Mouse (Mus musculus) layer of hippocampus, adult 8-10 months (tissue): ENCODE measurements around the gene H2-Q7. TPM values are rescaled to one million over a fixed set of nuclear protein-coding genes. Genes with fewer than 3 reads are reported as not detected.
A peak's percentile ranks its signal among the peaks of the same experiment; 100 is the strongest.
"Not testable (repeated sequence)": the region's sequence is repeated elsewhere in the genome, so short reads cannot be mapped to it uniquely, and the experiment has no call there.

ENCODE experiments used
- DNase-seq, 2 experiments: peaks; one replicate each; pipeline ENCODE4 v3.0.0; 2022; ENCODE audit warnings: low spot score in 2 of 2
- total RNA-seq, 4 experiments: library from RNA; stranded (reverse); gene quantifications; 2 replicates each; pipeline ENCODE4 v1.2.4; 2022

H2-Q7 gene
- total RNA-seq, 4 experiments from 2014 or later, result 0.41 to 3.2 (median 1.5) TPM

GRCm38 (mm10) chr17:35435577-35435976, 3.4 kb upstream of the H2-Q7 start:
- DNase-seq, result not testable (repeated sequence)

GRCm38 (mm10) chr17:35437386-35437936, 1.5 kb upstream of the H2-Q7 start:
- DNase-seq, result not testable (repeated sequence)

GRCm38 (mm10) chr17:35438395-35438794, 560 bp upstream of the H2-Q7 start:
- not testable (repeated sequence) for DNase-seq

- DNase-seq, result not testable (repeated sequence)
Measured at GRCm38 (mm10) chr17:35439295-35439747, 366 bp downstream of the H2-Q7 start.

- DNase-seq, result not testable (repeated sequence)
Measured at GRCm38 (mm10) chr17:35439925-35440645, 1.1 kb downstream of the H2-Q7 start.

- DNase-seq, result not testable (repeated sequence)
Measured at GRCm38 (mm10) chr17:35442376-35442775, 3.4 kb downstream of the H2-Q7 start.

- DNase-seq, result not testable (repeated sequence)
Measured at GRCm38 (mm10) chr17:35444510-35444909, 5.6 kb downstream of the H2-Q7 start.

- DNase-seq, result not testable (repeated sequence)
Measured at GRCm38 (mm10) chr17:35458247-35458646, 19.3 kb downstream of the H2-Q7 start.

GRCm38 (mm10) chr17:35460513-35461341, 21.8 kb downstream of the H2-Q7 start:
- not testable (repeated sequence) for DNase-seq

GRCm38 (mm10) chr17:35465651-35466050, 26.7 kb downstream of the H2-Q7 start:
- DNase-seq, result not testable (repeated sequence)

- DNase-seq, result not testable (repeated sequence)
Measured at GRCm38 (mm10) chr17:35468936-35469335, 30.0 kb downstream of the H2-Q7 start.

GRCm38 (mm10) chr17:35469842-35470751, 31.1 kb downstream of the H2-Q7 start, which contains the start of gene H2-Q10:
Gene H2-Q10 (plus strand): TSS chr17:35470089.
- no peak for DNase-seq

- peak in 1 of 2 experiments; percentile 51 for DNase-seq
Measured at GRCm38 (mm10) chr17:35484066-35484465, 45.1 kb downstream of the H2-Q7 start.

GRCm38 (mm10) chr17:35485702-35486101, 46.7 kb downstream of the H2-Q7 start:
- no peak for DNase-seq

- no peak for DNase-seq
Measured at GRCm38 (mm10) chr17:35486726-35487125, 47.8 kb downstream of the H2-Q7 start.

- no peak for DNase-seq
Measured at GRCm38 (mm10) chr17:35488041-35488440, 49.1 kb downstream of the H2-Q7 start.

GRCm38 (mm10) chr17:35490320-35490719, 51.4 kb downstream of the H2-Q7 start:
- no peak for DNase-seq
